Mouse (Mus musculus) liver, adult 2 months (tissue): ENCODE measurements around the gene Insr.

ENCODE experiments used
- CTCF ChIP-seq: fragments of 200-500 bp; IDR thresholded peaks from 2 replicates; pipeline ENCODE4 v1.5.1; 2011; ENCODE audit warnings: low read depth, low read length, control low read depth
- POLR2A ChIP-seq: fragments of 200-500 bp; IDR thresholded peaks from 2 replicates; pipeline ENCODE4 v1.6.1; 2011; ENCODE audit warnings: low read length, control low read depth; ENCODE audit not compliant: insufficient read depth; ENCODE audit errors: extremely low read depth

- TF ChIP-seq POLR2A (no peak), CTCF (no peak)
Observed at GRCm38 (mm10) chr8:3187456-3187855, 92.0 kb downstream of the Insr start.
